Mouse (Mus musculus) neural tube, embryonic 13.5 days (tissue): ENCODE measurements around the gene Ezr. TPM values are rescaled to one million over a fixed set of nuclear protein-coding genes. Genes with fewer than 3 reads are reported as not detected.

ENCODE experiments used
- ATAC-seq: fragments of 200-750 bp; cut with Nextera tagmentation; 2 replicates; pipeline ENCODE4 v1.8.0; 2017; ENCODE audit warnings: low read depth, mild to moderate bottlenecking, moderate TSS enrichment, moderate library complexity
- H3K27ac ChIP-seq: fragments of 300-500 bp; sonication (generic); replicated peaks from 2 replicates; pipeline ENCODE4 v1.5.1; 2015; ENCODE audit warnings: moderate library complexity, mild to moderate bottlenecking, inconsistent platforms
- H3K27me3 ChIP-seq: fragments of 300-500 bp; sonication (generic); 2 replicates; pipeline ENCODE4 v1.6.1; 2015; ENCODE audit warnings: mild to moderate bottlenecking, inconsistent platforms
- H3K36me3 ChIP-seq: fragments of 300-500 bp; sonication (generic); 2 replicates; pipeline ENCODE4 v1.6.1; 2015; ENCODE audit warnings: mild to moderate bottlenecking, inconsistent platforms
- H3K4me1 ChIP-seq: fragments of 300-500 bp; sonication (generic); replicated peaks from 2 replicates; pipeline ENCODE4 v1.6.1; 2015; ENCODE audit warnings: inconsistent platforms
- H3K4me2 ChIP-seq: fragments of 300-500 bp; sonication (generic); 2 replicates; pipeline ENCODE4 v1.6.1; 2015; ENCODE audit warnings: inconsistent platforms, mild to moderate bottlenecking, moderate library complexity
- H3K4me3 ChIP-seq: fragments of 300-500 bp; sonication (generic); 2 replicates; pipeline ENCODE4 v1.5.1; 2015; ENCODE audit warnings: mild to moderate bottlenecking, inconsistent platforms
- H3K9ac ChIP-seq: fragments of 300-500 bp; sonication (generic); 2 replicates; pipeline ENCODE4 v1.6.1; 2015; ENCODE audit warnings: moderate library complexity, mild to moderate bottlenecking, inconsistent platforms
- H3K9me3 ChIP-seq: fragments of 300-500 bp; sonication (generic); 2 replicates; pipeline ENCODE4 v1.6.1; 2016; ENCODE audit warnings: inconsistent platforms
- WGBS: fragments of 180-500 bp; shearing (Covaris S2); methylation state at CpG from one replicate; pipeline ENCODE4 v1.1.7; 2015; 5-methylcytosine and 5-hydroxymethylcytosine counted together
- polyA plus RNA-seq: library from polyadenylated mRNA; unstranded; fragments of >200 nt; fragmentation: Nextera tagmentation; extraction: Ambion mirVana; gene quantifications from 2 replicates; pipeline ENCODE4 v1.2.1, GENCODE M21; 2015

Gene Ezr
- polyA plus RNA-seq, 1 experiment from 2014 or later: 58.5 TPM

GRCm38 (mm10) chr17:6776123-6776522 is 6.5 kb downstream of the Ezr start:
- H3K9me3 ChIP-seq: no peaks in the 10 kb centered on the region
- 34% methylated on average over 6 of the region's 6 CpGs for WGBS
- no peak overlapping the region for H3K4me2 ChIP-seq
- H3K4me3 ChIP-seq: no peak overlapping the region
- H3K36me3 ChIP-seq: no peaks in the 10 kb centered on the region
- peaks cover 11% of the 10 kb centered on the region; the same call in 1 of the 2 replicates for H3K27me3 ChIP-seq
- ATAC-seq: no peak
- peaks cover 55% of the 10 kb centered on the region for H3K4me1 ChIP-seq
- no peak overlapping the region for H3K9ac ChIP-seq
- no peak overlapping the region for H3K27ac ChIP-seq

GRCm38 (mm10) chr17:6775671-6776070 is 6.9 kb downstream of the Ezr start:
- Histone ChIP-seq H3K36me3 (no peaks in the 10 kb centered on the region), H3K27me3 (peaks cover 10% of the 10 kb centered on the region; the same call in 1 of the 2 replicates), H3K4me2 (no peak overlapping the region), H3K9ac (no peak overlapping the region), H3K4me1 (peaks cover 51% of the 10 kb centered on the region), H3K9me3 (no peaks in the 10 kb centered on the region), H3K27ac (no peak overlapping the region), H3K4me3 (no peak overlapping the region)
- WGBS: 76% methylated on average over 4 of the region's 4 CpGs
- no peak for ATAC-seq

- Histone ChIP-seq H3K36me3 (no peaks in the 10 kb centered on the region), H3K9me3 (no peaks in the 10 kb centered on the region), H3K4me2 (no peak overlapping the region), H3K27me3 (peaks cover 8% of the 10 kb centered on the region; the same call in 1 of the 2 replicates), H3K4me1 (peaks cover 48% of the 10 kb centered on the region), H3K4me3 (no peak overlapping the region), H3K9ac (no peak overlapping the region), H3K27ac (no peak overlapping the region)
- no peak for ATAC-seq
- 59% methylated on average over 9 of the region's 9 CpGs for WGBS
Observed at GRCm38 (mm10) chr17:6775221-6775620, 7.4 kb downstream of the Ezr start.

- no peak for ATAC-seq
- H3K4me3 ChIP-seq: no peak overlapping the region
- WGBS: 84% methylated on average over 14 of the region's 14 CpGs
Observed at GRCm38 (mm10) chr17:6773249-6773966, 9.2 kb downstream of the Ezr start.

GRCm38 (mm10) chr17:6772490-6772773 is 10.2 kb downstream of the Ezr start:
- no peaks in the 10 kb centered on the region for H3K9me3 ChIP-seq
- H3K27me3 ChIP-seq: no peaks in the 10 kb centered on the region
- 83% methylated on average over 5 of the region's 5 CpGs for WGBS
- H3K9ac ChIP-seq: no peak overlapping the region
- no peak overlapping the region for H3K4me2 ChIP-seq
- no peak overlapping the region for H3K27ac ChIP-seq
- no peak overlapping the region for H3K4me3 ChIP-seq
- ATAC-seq: no peak
- no peaks in the 10 kb centered on the region for H3K36me3 ChIP-seq
- H3K4me1 ChIP-seq: peaks cover 43% of the 10 kb centered on the region

More at GRCm38 (mm10) chr17:6773249-6773966, 9.2 kb downstream of the Ezr start:
- no peak overlapping the region for H3K27ac ChIP-seq
- H3K36me3 ChIP-seq: no peaks in the 10 kb centered on the region
- peaks cover 46% of the 10 kb centered on the region for H3K4me1 ChIP-seq
- H3K9ac ChIP-seq: no peak overlapping the region
- no peaks in the 10 kb centered on the region for H3K27me3 ChIP-seq
- H3K9me3 ChIP-seq: no peaks in the 10 kb centered on the region
- no peak overlapping the region for H3K4me2 ChIP-seq

- 75% methylated on average over 16 of the region's 16 CpGs for WGBS
- no peak overlapping the region for H3K4me2 ChIP-seq
- ATAC-seq: no peak
- H3K9ac ChIP-seq: no peak overlapping the region
- H3K27ac ChIP-seq: no peak overlapping the region
- no peaks in the 10 kb centered on the region for H3K9me3 ChIP-seq
- no peak overlapping the region for H3K4me3 ChIP-seq
- H3K36me3 ChIP-seq: no peaks in the 10 kb centered on the region
- peaks cover 39% of the 10 kb centered on the region for H3K4me1 ChIP-seq
- no peaks in the 10 kb centered on the region for H3K27me3 ChIP-seq
Observed at GRCm38 (mm10) chr17:6771661-6772489, 10.7 kb downstream of the Ezr start.

- Histone ChIP-seq H3K4me2 (no peak overlapping the region), H3K4me1 (peaks cover 43% of the 10 kb centered on the region), H3K27ac (peak overlapping the region; percentile 61)
Observed at GRCm38 (mm10) chr17:6769602-6770001, 13.0 kb downstream of the Ezr start.

GRCm38 (mm10) chr17:6768301-6768788 is 14.2 kb downstream of the Ezr start:
- H3K27ac ChIP-seq: no peak overlapping the region
- H3K27me3 ChIP-seq: no peaks in the 10 kb centered on the region
- no peaks in the 10 kb centered on the region for H3K36me3 ChIP-seq
- H3K9me3 ChIP-seq: no peaks in the 10 kb centered on the region
- H3K4me1 ChIP-seq: peaks cover 54% of the 10 kb centered on the region
- no peak overlapping the region for H3K4me3 ChIP-seq
- ATAC-seq: no peak
- no peak overlapping the region for H3K9ac ChIP-seq
- no peak overlapping the region for H3K4me2 ChIP-seq
- WGBS: 85% methylated on average over 5 of the region's 5 CpGs

More at GRCm38 (mm10) chr17:6769602-6770001, 13.0 kb downstream of the Ezr start:
- Histone ChIP-seq H3K36me3 (no peaks in the 10 kb centered on the region), H3K9me3 (no peaks in the 10 kb centered on the region), H3K27me3 (no peaks in the 10 kb centered on the region), H3K4me3 (no peak overlapping the region), H3K9ac (no peak overlapping the region)
- 0 out of 2 replicates have a peak, but pooled peaks have one; percentile 67 for ATAC-seq
- 32% methylated on average over 4 of the region's 4 CpGs for WGBS

- Histone ChIP-seq H3K36me3 (no peaks in the 10 kb centered on the region), H3K9me3 (no peaks in the 10 kb centered on the region), H3K4me2 (no peak overlapping the region), H3K4me1 (peaks cover 58% of the 10 kb centered on the region), H3K27ac (no peak overlapping the region), H3K27me3 (no peaks in the 10 kb centered on the region), H3K9ac (no peak overlapping the region), H3K4me3 (no peak overlapping the region)
- 68% methylated on average over 5 of the region's 5 CpGs for WGBS
- ATAC-seq: no peak
Observed at GRCm38 (mm10) chr17:6767771-6768170, 14.8 kb downstream of the Ezr start.

- no peaks in the 10 kb centered on the region for H3K36me3 ChIP-seq
- no peak overlapping the region for H3K27ac ChIP-seq
- no peak for ATAC-seq
- no peak overlapping the region for H3K9ac ChIP-seq
- peaks cover 58% of the 10 kb centered on the region for H3K4me1 ChIP-seq
- H3K4me2 ChIP-seq: no peak overlapping the region
- H3K4me3 ChIP-seq: no peak overlapping the region
- H3K27me3 ChIP-seq: no peaks in the 10 kb centered on the region
- no peaks in the 10 kb centered on the region for H3K9me3 ChIP-seq
- 67% methylated on average over 4 of the region's 4 CpGs for WGBS
Observed at GRCm38 (mm10) chr17:6766823-6767222, 15.8 kb downstream of the Ezr start.

GRCm38 (mm10) chr17:6765886-6766285 is 16.7 kb downstream of the Ezr start:
- ATAC-seq: no peak

GRCm38 (mm10) chr17:6764730-6765129 is 17.9 kb downstream of the Ezr start:
- no peak for ATAC-seq
- peaks cover 58% of the 10 kb centered on the region for H3K4me1 ChIP-seq
- H3K9me3 ChIP-seq: no peaks in the 10 kb centered on the region
- 76% methylated on average over 4 of the region's 4 CpGs for WGBS
- H3K27ac ChIP-seq: no peak overlapping the region
- no peak overlapping the region for H3K4me3 ChIP-seq
- no peak overlapping the region for H3K9ac ChIP-seq
- H3K36me3 ChIP-seq: no peaks in the 10 kb centered on the region
- H3K4me2 ChIP-seq: no peak overlapping the region
- no peaks in the 10 kb centered on the region for H3K27me3 ChIP-seq

More at GRCm38 (mm10) chr17:6765886-6766285, 16.7 kb downstream of the Ezr start:
- 19% methylated on average over 2 of the region's 2 CpGs for WGBS
- no peak overlapping the region for H3K9ac ChIP-seq
- H3K27me3 ChIP-seq: no peaks in the 10 kb centered on the region
- H3K36me3 ChIP-seq: no peaks in the 10 kb centered on the region
- peaks cover 58% of the 10 kb centered on the region for H3K4me1 ChIP-seq
- no peak overlapping the region for H3K4me3 ChIP-seq
- H3K9me3 ChIP-seq: no peaks in the 10 kb centered on the region
- H3K27ac ChIP-seq: no peak overlapping the region
- no peak overlapping the region for H3K4me2 ChIP-seq
